Mouse (Mus musculus) leukemia stem cell, adult 10-12 weeks (primary cell): Measurements from ENCODE around the gene Abhd12. TPM values are rescaled to one million over a fixed set of nuclear protein-coding genes. Genes with fewer than 3 reads are reported as not detected.

Source experiments
- polyA plus RNA-seq: library from polyadenylated mRNA; stranded (reverse); fragments of >175 nt; gene quantifications from 2 replicates; pipeline ENCODE4 v1.2.3, GENCODE M21; 2012; ENCODE audit warnings: low replicate concordance

The Abhd12 gene
- polyA plus RNA-seq, result 29.6 and 48.1 TPM in 2 replicates

DNA sequence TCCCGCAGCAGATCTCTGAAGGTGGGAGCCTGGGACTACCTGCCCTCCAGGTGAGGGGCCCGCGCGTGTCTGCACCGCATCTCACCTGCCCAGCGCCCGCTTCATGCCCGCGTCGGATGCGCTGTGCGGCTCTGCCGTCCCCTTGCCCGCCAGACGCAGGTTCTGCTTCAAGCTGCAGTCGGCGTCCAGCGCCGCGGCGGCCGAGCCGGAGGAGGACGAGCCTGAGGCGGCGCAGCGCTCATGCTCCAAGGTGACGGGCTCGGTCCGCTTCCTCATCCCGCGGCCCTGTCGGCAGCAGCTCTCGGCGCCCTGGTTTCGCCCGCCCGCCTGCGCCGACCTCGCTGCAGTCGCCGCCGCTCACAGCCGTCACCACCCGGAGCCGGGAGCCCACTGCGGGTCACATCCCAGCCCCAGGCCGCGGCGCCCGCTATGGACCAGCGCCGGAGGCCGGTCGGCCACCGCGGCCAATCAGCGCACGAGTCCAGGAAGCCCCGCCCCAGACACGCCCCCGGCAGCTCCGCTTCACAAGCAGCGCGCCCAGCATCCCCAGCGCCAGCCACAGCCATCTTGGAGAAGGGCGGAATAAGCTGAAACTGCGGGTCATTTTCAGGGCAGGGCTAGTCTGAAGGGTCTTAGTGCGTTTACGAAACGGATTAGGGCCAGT is at the start of gene Abhd12:
Gene Abhd12, minus strand, starts transcription at position 470 of the 664 bp plus-strand sequence.

DNA sequence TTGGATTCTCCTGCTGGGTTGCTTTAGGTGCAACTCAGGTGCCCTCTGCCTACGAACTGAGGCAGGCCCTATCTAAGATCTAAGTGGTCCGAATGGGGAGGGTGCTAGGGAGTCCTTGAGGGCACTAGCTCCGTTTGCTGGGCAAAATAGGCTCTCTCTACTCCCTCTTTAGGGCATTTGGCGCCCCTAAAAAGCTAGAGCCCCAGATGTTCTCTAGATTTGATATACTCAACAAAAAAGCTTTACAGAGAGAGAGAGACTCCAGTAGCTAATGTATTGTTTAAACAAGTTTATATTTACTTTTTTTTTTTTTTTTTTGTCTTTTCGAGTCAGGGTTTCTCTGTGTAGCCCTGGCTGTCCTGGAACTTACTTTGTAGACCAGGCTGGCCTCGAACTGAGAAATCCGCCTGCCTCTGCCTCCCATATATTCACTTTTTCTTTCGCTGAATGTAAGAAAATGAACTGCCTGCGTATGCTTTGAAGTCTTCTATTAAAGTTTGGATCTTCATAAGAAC is 452 bp upstream of the Abhd12 start, which contains the start of gene Gins1:
Gene Gins1, plus strand, starts transcription at position 465 of the 515 bp plus-strand sequence.

DNA sequence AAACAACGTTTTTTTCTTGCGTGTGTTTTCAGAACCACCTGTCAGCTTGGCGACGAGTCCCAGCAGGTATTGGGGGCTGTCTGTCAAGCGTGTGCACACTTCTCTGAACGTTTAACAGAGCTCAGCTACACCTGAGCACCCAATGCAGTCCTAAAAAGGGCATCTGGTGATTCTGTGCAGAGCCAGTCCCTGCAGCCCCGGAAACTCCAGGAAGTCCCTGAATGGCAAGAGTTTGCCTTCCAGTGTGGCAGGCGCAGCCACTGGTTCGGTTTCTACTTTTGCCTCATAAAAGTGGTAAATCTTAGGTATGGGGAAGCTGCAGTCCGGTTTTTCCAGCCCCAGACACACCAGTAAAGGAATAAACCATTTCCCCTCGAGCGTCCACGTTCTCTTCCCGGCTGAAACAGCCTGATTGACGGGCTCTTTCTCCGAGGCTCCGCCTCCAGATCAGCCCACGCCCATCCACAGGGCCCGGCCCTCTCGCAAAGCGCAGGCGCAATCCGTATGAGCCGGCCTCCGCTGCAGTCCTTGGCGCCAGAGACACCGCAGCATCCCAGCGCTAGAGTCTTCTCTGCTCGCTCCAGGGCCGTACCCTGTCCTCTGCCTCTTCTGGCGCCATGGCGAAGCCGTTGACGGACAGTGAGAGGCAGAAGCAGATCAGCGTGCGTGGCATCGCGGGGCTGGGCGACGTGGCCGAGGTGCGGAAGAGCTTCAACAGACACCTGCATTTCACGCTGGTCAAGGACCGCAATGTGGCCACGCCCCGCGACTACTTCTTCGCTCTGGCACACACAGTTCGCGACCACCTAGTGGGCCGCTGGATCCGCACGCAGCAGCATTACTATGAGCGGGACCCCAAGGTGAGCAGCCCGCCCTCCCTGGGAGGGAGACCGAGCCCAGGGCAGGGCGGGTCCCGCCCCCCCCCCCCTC is 118.0 kb downstream of the Abhd12 start, which contains the start of gene Pygb:
Gene Pygb, plus strand, starts transcription at position 485 of the 930 bp plus-strand sequence.

Other genes with a start within 250 kb of the Abhd12 start
- 56.2 and 58.0 TPM in 2 replicates for gene Acss1, start 236.2 kb downstream of the Abhd12 start, polyA plus RNA-seq
- gene Vsx1, start 215.4 kb downstream of the Abhd12 start, polyA plus RNA-seq, result 0.05 TPM in 1 of 2 replicates, not detected in the other
- gene Entpd6, start 155.7 kb downstream of the Abhd12 start, polyA plus RNA-seq, result 24.3 and 33.9 TPM in 2 replicates
- gene Pygb, start 118.0 kb downstream of the Abhd12 start, polyA plus RNA-seq, result 5.7 and 15.1 TPM in 2 replicates
- gene Gins1, start 659 bp upstream of the Abhd12 start, polyA plus RNA-seq, result 3.6 and 7.5 TPM in 2 replicates
- gene Ninl, start 134.6 kb upstream of the Abhd12 start, polyA plus RNA-seq, result 7.5 and 7.8 TPM in 2 replicates
- 2.0 and 12.2 TPM in 2 replicates for gene Nanp, start 134.7 kb upstream of the Abhd12 start, polyA plus RNA-seq
- gene Gm14151, start 187.6 kb upstream of the Abhd12 start, polyA plus RNA-seq, result not detected in 2 replicates
- gene Gm14147, start 193.5 kb upstream of the Abhd12 start, polyA plus RNA-seq, result not detected in 2 replicates